Mouse (Mus musculus) sigmoid colon, adult 10 weeks (tissue): Measurements from ENCODE around the gene Krt33b. TPM values are rescaled to one million over a fixed set of nuclear protein-coding genes. Genes with fewer than 3 reads are reported as not detected.

Source experiments
- polyA plus RNA-seq: library from polyadenylated mRNA; stranded (reverse); fragments of 350-450 nt; fragmentation: Illumina TruSeq; extraction: RNeasy Lipid Tissue Mini Kit (QIAGEN cat#74804); gene quantifications from one replicate; pipeline ENCODE4 v1.2.3, GENCODE M21; 2014; ENCODE audit warnings: low read depth, low replicate concordance

Gene Krt33b
- not detected for polyA plus RNA-seq

DNA sequence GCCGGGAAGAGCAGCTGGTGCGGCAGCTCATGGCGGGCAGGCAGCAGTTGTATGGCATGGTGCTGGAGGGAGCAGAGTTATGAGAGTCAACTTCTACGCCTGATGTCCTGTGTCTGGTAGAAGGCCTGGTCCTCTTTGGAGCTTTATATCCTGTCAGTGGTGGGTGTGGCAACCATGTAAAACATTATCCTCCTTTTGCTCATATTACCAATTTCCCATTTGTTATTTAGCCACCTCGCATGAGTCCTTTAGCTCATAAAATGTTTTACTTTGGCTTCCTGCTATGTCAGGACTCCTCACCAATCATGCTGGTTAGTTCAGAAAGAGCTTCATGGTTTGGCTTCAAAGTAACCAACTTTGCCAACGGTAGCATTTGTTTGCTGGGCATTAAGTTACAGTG, at the start of gene Krt33b:
TSS of gene Krt33b (minus strand) at position 101 of the 400 bp plus-strand sequence.

GRCm38 (mm10) chr11:100050451-100050850, 20.8 kb upstream of the Krt33b start, which contains the start of gene Krt31:
Gene Krt31, minus strand, starts transcription at chr11:100050551.

DNA sequence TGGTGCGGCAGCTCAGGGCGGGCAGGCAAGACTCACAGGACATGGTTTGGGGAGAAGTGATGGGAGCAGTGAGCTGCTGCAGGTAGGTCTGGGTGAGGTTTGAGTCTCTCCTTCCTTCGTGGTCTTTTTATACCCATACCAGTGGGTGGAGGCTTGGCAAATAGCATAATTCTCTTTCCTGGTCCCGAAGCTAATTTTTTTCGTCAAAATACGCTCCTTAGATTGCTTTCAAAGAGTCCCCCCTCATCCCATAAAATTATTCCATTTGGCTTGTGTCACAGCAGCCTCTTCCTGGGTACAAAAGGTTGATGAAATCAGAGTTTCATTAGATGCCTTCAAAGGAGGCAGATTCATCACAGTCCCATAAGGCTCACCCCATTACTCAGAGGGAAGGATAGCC, 11.8 kb upstream of the Krt33b start, which contains the start of gene Krt34:
TSS of gene Krt34 (minus strand) at position 101 of the 400 bp plus-strand sequence.

GRCm38 (mm10) chr11:100016112-100016511, 13.6 kb downstream of the Krt33b start, which contains the start of gene Krt33a:
Gene Krt33a, minus strand, starts transcription at chr11:100016212.

DNA sequence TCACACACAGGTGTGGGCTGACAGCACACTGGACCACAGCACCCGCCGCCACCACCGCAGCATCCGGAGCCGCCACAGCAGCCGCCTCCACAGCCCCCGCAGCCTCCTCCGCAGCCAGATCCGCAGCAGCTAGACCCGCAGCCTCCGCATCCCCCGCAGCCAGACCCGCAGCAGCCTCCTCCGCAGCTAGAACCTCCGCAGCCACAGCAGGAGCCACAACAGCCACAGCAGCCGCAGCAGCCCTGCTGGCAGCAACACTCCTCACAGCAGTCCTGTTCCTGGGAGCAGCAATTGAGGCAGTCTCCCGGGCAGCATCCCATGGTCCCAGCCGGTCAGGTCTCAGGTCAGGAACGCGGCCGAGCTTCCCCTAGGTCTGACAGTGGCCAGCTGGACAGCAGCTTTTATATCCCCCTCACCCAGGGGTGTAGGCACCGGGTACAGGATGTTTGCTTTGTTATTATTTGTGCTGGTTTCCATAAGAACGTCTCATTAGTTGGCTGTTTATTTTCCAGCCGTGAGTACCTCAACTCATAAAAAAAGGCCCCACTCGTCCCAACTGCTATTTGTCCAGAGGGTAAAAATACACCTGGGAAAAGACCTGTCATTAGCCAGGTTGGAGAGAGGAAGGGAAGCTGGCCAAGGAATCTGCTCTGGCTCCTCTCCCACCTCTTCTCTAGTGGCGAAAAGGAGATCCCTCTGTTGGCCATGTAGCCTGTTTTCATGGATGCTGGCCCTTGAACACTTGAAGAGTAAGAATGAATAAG, 35.9 kb downstream of the Krt33b start, which contains the start of gene Krtap17-1:
TSS of gene Krtap17-1 (minus strand) at position 375 of the 764 bp plus-strand sequence.

GRCm38 (mm10) chr11:99986180-99986647, 43.5 kb downstream of the Krt33b start, which contains the start of gene Krtap16-1:
Gene Krtap16-1, minus strand, starts transcription at chr11:99986597.

GRCm38 (mm10) chr11:99978953-99979352, 50.7 kb downstream of the Krt33b start, which contains the start of gene Krtap29-1:
Gene Krtap29-1, minus strand, starts transcription at chr11:99979053.

Other genes starting within 250 kb of the Krt33b start
- not detected for gene Krtap4-8, start 249.2 kb downstream of the Krt33b start, polyA plus RNA-seq
- not detected for gene Krtap4-9, start 244.7 kb downstream of the Krt33b start, polyA plus RNA-seq
- not detected for gene Gm11596, start 236.4 kb downstream of the Krt33b start, polyA plus RNA-seq
- not detected for gene Gm11569, start 230.9 kb downstream of the Krt33b start, polyA plus RNA-seq
- not detected for gene Gm11554, start 225.4 kb downstream of the Krt33b start, polyA plus RNA-seq
- not detected for gene Krtap4-13, start 220.0 kb downstream of the Krt33b start, polyA plus RNA-seq
- gene Gm11564, start 214.2 kb downstream of the Krt33b start, polyA plus RNA-seq, result not detected
- gene 2300003K06Rik, start 191.8 kb downstream of the Krt33b start, polyA plus RNA-seq, result not detected
- gene Krtap4-16, start 178.3 kb downstream of the Krt33b start, polyA plus RNA-seq, result not detected
- not detected for gene Gm11568, start 172.0 kb downstream of the Krt33b start, polyA plus RNA-seq
- not detected for gene Gm11559, start 165.4 kb downstream of the Krt33b start, polyA plus RNA-seq
- gene Krtap9-1, start 156.5 kb downstream of the Krt33b start, polyA plus RNA-seq, result not detected
- gene Gm11567, start 150.7 kb downstream of the Krt33b start, polyA plus RNA-seq, result not detected
- gene Krtap31-1, start 121.9 kb downstream of the Krt33b start, polyA plus RNA-seq, result not detected
- gene Gm11565, start 115.1 kb downstream of the Krt33b start, polyA plus RNA-seq, result not detected
- gene Krtap31-2, start 93.6 kb downstream of the Krt33b start, polyA plus RNA-seq, result not detected
- not detected for gene Krtap9-5, start 81.4 kb downstream of the Krt33b start, polyA plus RNA-seq
- not detected for gene Krtap29-1, start 50.8 kb downstream of the Krt33b start, polyA plus RNA-seq
- not detected for gene Krtap16-1, start 43.3 kb downstream of the Krt33b start, polyA plus RNA-seq
- gene Krtap17-1, start 35.9 kb downstream of the Krt33b start, polyA plus RNA-seq, result not detected
- gene Krt33a, start 13.7 kb downstream of the Krt33b start, polyA plus RNA-seq, result not detected
- not detected for gene Krt34, start 11.7 kb upstream of the Krt33b start, polyA plus RNA-seq
- not detected for gene Krt31, start 20.7 kb upstream of the Krt33b start, polyA plus RNA-seq
- not detected for gene Krt32, start 58.4 kb upstream of the Krt33b start, polyA plus RNA-seq
- not detected for gene Krt35, start 66.4 kb upstream of the Krt33b start, polyA plus RNA-seq
- gene Krt36, start 75.8 kb upstream of the Krt33b start, polyA plus RNA-seq, result not detected
- gene Krt13, start 91.7 kb upstream of the Krt33b start, polyA plus RNA-seq, result not detected
- not detected for gene Krt15, start 106.1 kb upstream of the Krt33b start, polyA plus RNA-seq
- gene Krt19, start 118.8 kb upstream of the Krt33b start, polyA plus RNA-seq, result 104 TPM
- gene Krt9, start 163.4 kb upstream of the Krt33b start, polyA plus RNA-seq, result not detected
- gene Krt14, start 177.7 kb upstream of the Krt33b start, polyA plus RNA-seq, result not detected
- gene Krt16, start 219.0 kb upstream of the Krt33b start, polyA plus RNA-seq, result not detected
- gene Krt17, start 231.2 kb upstream of the Krt33b start, polyA plus RNA-seq, result not detected
- gene Krt42, start 240.0 kb upstream of the Krt33b start, polyA plus RNA-seq, result not detected